ENCODE assay signal across 33 mouse cellular contexts in genomic region chr4:89274006-89274405, GRCm38 (mm10). TPM values are rescaled to one million over a fixed set of nuclear protein-coding genes. Genes with fewer than 3 reads are reported as not detected.
DNase-seq lines count a peak whose midpoint lies in the region; ATAC-seq and TF ChIP-seq lines count a peak whose summit lies in the region.
"Had no signal": no experiment of that assay in that cellular context is flagged by ENCODE, and none has a peak within 500 bp of the region (broad histone marks: within the 10 kb centered on the region; RNA-seq: fewer than 3 reads in every experiment).

No protein-coding gene starts in this region.

- no peaks in the 10 kb centered on the region for H3K4me1 ChIP-seq in lung, embryonic 14.5 days (ENCODE audit: insufficient read depth)
- H3K4me1 ChIP-seq in stomach, embryonic 16.5 days (ENCODE audit: control insufficient read depth, insufficient read depth, low read length): no peaks in the 10 kb centered on the region
- no peaks in the 10 kb centered on the region for H3K4me1 ChIP-seq in stomach, postnatal 0 days (replicated peaks; ENCODE audit: control insufficient read depth, insufficient read depth)
- H3K4me1 ChIP-seq: hindbrain, embryonic 13.5 days; liver, embryonic 13.5 days; midbrain, embryonic 13.5 days; neural tube, embryonic 13.5 days had no signal

- H3K9me3 ChIP-seq in lung, embryonic 14.5 days (ENCODE audit: low read depth, low read length): no peaks in the 10 kb centered on the region
- H3K9me3 ChIP-seq in stomach, embryonic 16.5 days (replicated peaks; ENCODE audit: control insufficient read depth, low read length): no peaks in the 10 kb centered on the region
- H3K9me3 ChIP-seq in stomach, postnatal 0 days (ENCODE audit: control insufficient read depth, low read length): no peaks in the 10 kb centered on the region
- H3K9me3 ChIP-seq: hindbrain, embryonic 13.5 days; liver, embryonic 13.5 days; midbrain, embryonic 13.5 days; neural tube, embryonic 13.5 days had no signal

- WGBS in lung, embryonic 14.5 days: 1% methylated on average over 14 of the region's 14 CpGs
- WGBS in stomach, embryonic 16.5 days: 2% methylated on average over 14 of the region's 14 CpGs
- 3% methylated on average over 14 of the region's 14 CpGs for WGBS in stomach, postnatal 0 days

- H3K4me2 ChIP-seq in lung, embryonic 14.5 days: no peak overlapping the region
- peak overlapping the region; percentile 0; the same call in 1 of the 2 replicates for H3K4me2 ChIP-seq in stomach, embryonic 16.5 days (ENCODE audit: low read depth, low read length)
- H3K4me2 ChIP-seq in stomach, postnatal 0 days (replicated peaks; ENCODE audit: low read depth): no peak overlapping the region
- H3K4me2 ChIP-seq: heart, embryonic 11.5 days; hindbrain, embryonic 13.5 days; liver, embryonic 13.5 days; midbrain, embryonic 13.5 days; neural tube, embryonic 13.5 days had no signal

- H3K4me3 ChIP-seq in lung, embryonic 14.5 days (ENCODE audit: low read depth, low read length): no peak overlapping the region
- no peak overlapping the region for H3K4me3 ChIP-seq in stomach, embryonic 16.5 days (replicated peaks; ENCODE audit: low read length)
- no peak overlapping the region for H3K4me3 ChIP-seq in stomach, postnatal 0 days (ENCODE audit: low read depth, low read length)
- H3K4me3 ChIP-seq: hindbrain, embryonic 13.5 days; liver, embryonic 13.5 days; midbrain, embryonic 13.5 days; neural tube, embryonic 13.5 days had no signal

- intact Hi-C loops in left cerebral cortex, postnatal 4 days (cut with DNase I): no loop called here

- TF ChIP-seq CTCF in lung, embryonic 14.5 days (IDR thresholded peaks at IDR 0.05; ENCODE audit: low read depth): no peak
- TF ChIP-seq CTCF in stomach, postnatal 0 days (IDR thresholded peaks at IDR 0.05; ENCODE audit: low read depth): no peak

- DNase-seq in embryo, embryonic 10.5 days (ENCODE audit: low spot score): peak; percentile 59
- DNase-seq in embryo, embryonic 11 days: no peak
- DNase-seq in lung, embryonic 14.5 days: peak; percentile 58
- no peak for DNase-seq in lung, postnatal 36 days
- no peak for DNase-seq in stomach, postnatal 0 days (ENCODE audit: low spot score)
- DNase-seq in left cerebral cortex, postnatal 4 days: no peak
- DNase-seq: adrenal gland, postnatal 14 days; cerebellum, adult 18-20 months; gastrocnemius, postnatal 25 days; heart, adult 11 months; heart, postnatal 4 days; kidney, adult 8-10 months; liver, embryonic 13.5 days; lung, adult 2 months; lung, postnatal 14 days; right cerebral cortex, adult 18-20 months; spleen, adult 18-20 months; thymus, adult 2 months; thymus, postnatal 36 days had no signal

- H3K27ac ChIP-seq in lung, embryonic 14.5 days (ENCODE audit: low read depth): no peak overlapping the region
- H3K27ac ChIP-seq in stomach, embryonic 16.5 days (ENCODE audit: low read length): no peak overlapping the region
- H3K27ac ChIP-seq in stomach, postnatal 0 days (replicated peaks): no peak overlapping the region
- H3K27ac ChIP-seq: hindbrain, embryonic 13.5 days; kidney, postnatal 0 days; liver, embryonic 13.5 days; midbrain, embryonic 13.5 days; neural tube, embryonic 13.5 days had no signal

- H3K27me3 ChIP-seq in lung, embryonic 14.5 days (ENCODE audit: insufficient read depth, low read length): peaks cover 84% of the 10 kb centered on the region
- H3K27me3 ChIP-seq in stomach, embryonic 16.5 days (ENCODE audit: control insufficient read depth, insufficient read depth, low read length): peaks cover 73% of the 10 kb centered on the region
- peaks cover 43% of the 10 kb centered on the region for H3K27me3 ChIP-seq in stomach, postnatal 0 days (ENCODE audit: control insufficient read depth, insufficient read depth, low read length)

- H3K36me3 ChIP-seq in lung, embryonic 14.5 days (ENCODE audit: insufficient read depth): no peaks in the 10 kb centered on the region
- no peaks in the 10 kb centered on the region for H3K36me3 ChIP-seq in stomach, embryonic 16.5 days (ENCODE audit: control insufficient read depth, insufficient read depth, low read length)
- no peaks in the 10 kb centered on the region for H3K36me3 ChIP-seq in stomach, postnatal 0 days (ENCODE audit: control insufficient read depth, insufficient read depth, low read length)
- H3K36me3 ChIP-seq: G1E; hindbrain, embryonic 13.5 days; liver, embryonic 13.5 days; midbrain, embryonic 13.5 days; neural tube, embryonic 13.5 days had no signal

- no peak for TF ChIP-seq EP300 in stomach, postnatal 0 days (optimal IDR thresholded peaks at IDR 0.05)

- H3K9ac ChIP-seq in lung, embryonic 14.5 days: no peak overlapping the region
- H3K9ac ChIP-seq in stomach, embryonic 16.5 days (ENCODE audit: low read length): no peak overlapping the region
- H3K9ac ChIP-seq in stomach, postnatal 0 days (ENCODE audit: low read length): no peak overlapping the region
- H3K9ac ChIP-seq: hindbrain, embryonic 13.5 days; liver, embryonic 13.5 days; midbrain, embryonic 13.5 days; neural tube, embryonic 13.5 days had no signal

- no peak for ATAC-seq in lung, embryonic 14.5 days (ENCODE audit: insufficient read depth)
- no peak for ATAC-seq in stomach, embryonic 16.5 days (ENCODE audit: insufficient read depth, low FRiP score)
- no peak for ATAC-seq in stomach, postnatal 0 days (ENCODE audit: low FRiP score, low TSS enrichment)
- ATAC-seq in cerebellum, adult (ENCODE audit: insufficient number of reproducible peaks, low FRiP score, low TSS enrichment): no peak
- ATAC-seq: forebrain, embryonic 14.5 days had no signal

RNA-seq across cellular contexts. Expression of gene Cdkn2a, which starts 20.4 kb away (rescaled TPM):
- not detected in 2 replicates for polyA plus RNA-seq in lung, embryonic 14.5 days (2014; fragmentation: Nextera tagmentation; extraction: Ambion mirVana)
- polyA plus RNA-seq in stomach, embryonic 16.5 days (2015; fragmentation: Nextera tagmentation; extraction: Ambion mirVana): not detected in 2 replicates
- polyA plus RNA-seq in stomach, postnatal 0 days (2015; fragmentation: Nextera tagmentation; extraction: Ambion mirVana): 0.11 TPM in 1 of 2 replicates, not detected in the other
- under 1 TPM; 0.44 to 0.54 TPM for total RNA-seq in left cerebral cortex, postnatal 4 days (2021)
- total RNA-seq: common myeloid progenitor, adult 5-6 weeks; G1E; gastrocnemius, postnatal 25 days; megakaryocyte progenitor cell, adult 5-6 weeks had no signal
- polyA plus RNA-seq: embryonic facial prominence, embryonic 11.5 days; forebrain, embryonic 14.5 days; G1E; heart, embryonic 11.5 days; heart, embryonic 16.5 days; hindbrain, embryonic 13.5 days; intestine, embryonic 16.5 days; kidney, postnatal 0 days; liver, embryonic 13.5 days; midbrain, embryonic 13.5 days; neural tube, embryonic 13.5 days had no signal

RNA-seq across cellular contexts. Expression of gene Cdkn2b, which starts 36.8 kb away (rescaled TPM):
- polyA plus RNA-seq in lung, embryonic 14.5 days (2014; fragmentation: Nextera tagmentation; extraction: Ambion mirVana): 1.5 TPM in 2 replicates
- 11.6 TPM in 2 replicates for polyA plus RNA-seq in stomach, embryonic 16.5 days (2015; fragmentation: Nextera tagmentation; extraction: Ambion mirVana)
- polyA plus RNA-seq in stomach, postnatal 0 days (2015; fragmentation: Nextera tagmentation; extraction: Ambion mirVana): 26.9 and 29.0 TPM in 2 replicates
- 1 to 10 TPM; 1.3 TPM for total RNA-seq in left cerebral cortex, postnatal 4 days (2021)
- total RNA-seq: common myeloid progenitor, adult 5-6 weeks; megakaryocyte progenitor cell, adult 5-6 weeks had no signal
- polyA plus RNA-seq: G1E had no signal

Comparison
In these comparisons a context has a peak if more than half of its experiments do, and no peak if none do; other contexts are left out.
1. DNase-seq: peak in embryo, embryonic 10.5 days (single experiment) and lung, embryonic 14.5 days (single experiment); none in embryo, embryonic 11 days (single experiment), lung, postnatal 36 days (single experiment), stomach, postnatal 0 days (single experiment) and left cerebral cortex, postnatal 4 days (single experiment).